Mouse (Mus musculus): Measurements from ENCODE around the gene Pfn1. TPM values are rescaled to one million over a fixed set of nuclear protein-coding genes. Genes with fewer than 3 reads are reported as not detected.

Pfn1 gene
- total RNA-seq, 2 experiments from 2014 or later = 267 to 286 TPM

GRCm38 (mm10) chr11:70646259-70646555, 8.2 kb downstream of the Pfn1 start:
- no peak for DNase-seq (ENCODE audit: low spot score in 2 of 2)
- intact Hi-C loops (cut with DNase I) = loop anchor here (10.0 kb wide), 1 partner anchor 211 kb away; the partner anchor contains the start of gene Arrb2

DNA sequence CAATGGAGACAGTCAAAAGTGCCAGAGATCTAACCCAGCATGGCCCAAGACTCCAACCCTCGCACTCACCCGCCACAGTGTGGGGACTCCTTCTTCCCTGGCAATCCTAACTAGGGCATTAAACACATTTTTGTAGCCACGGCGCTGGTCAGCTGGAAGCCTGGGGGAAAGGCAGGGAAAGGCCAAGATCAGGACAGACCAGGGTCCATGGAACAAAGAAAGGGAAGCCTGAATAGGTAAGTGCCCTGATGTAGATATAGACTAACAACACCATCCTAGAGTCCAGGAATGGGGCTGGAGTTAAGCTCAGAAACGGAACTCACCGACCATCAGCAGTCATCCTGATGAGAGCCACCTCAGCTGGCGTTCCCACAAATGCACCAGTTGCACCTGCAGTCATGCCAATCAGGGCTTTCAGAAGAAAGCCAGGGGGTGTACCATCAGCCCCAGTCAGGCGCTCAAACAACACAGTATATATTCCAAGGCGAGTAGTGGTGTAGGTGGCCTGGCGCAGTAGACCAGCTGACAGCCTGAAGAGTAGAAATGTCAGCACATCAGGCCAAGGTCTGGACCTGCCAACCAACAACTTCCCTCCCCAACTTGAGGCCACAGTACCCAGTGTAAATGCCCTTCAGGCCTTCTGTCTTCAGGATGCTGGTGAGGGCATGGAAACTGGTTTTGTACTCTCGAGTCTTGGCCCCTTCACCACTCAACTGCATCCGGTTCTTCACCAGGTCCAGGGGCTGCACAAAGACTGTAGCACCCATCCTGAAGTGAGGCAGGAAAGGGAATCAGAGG, 8.8 kb downstream of the Pfn1 start:
- DNase-seq (ENCODE audit: low spot score in 2 of 2) = no peak
- intact Hi-C loops (cut with DNase I) = loop anchor here (10.0 kb wide), 1 partner anchor 211 kb away; the partner anchor contains the start of gene Arrb2

DNA sequence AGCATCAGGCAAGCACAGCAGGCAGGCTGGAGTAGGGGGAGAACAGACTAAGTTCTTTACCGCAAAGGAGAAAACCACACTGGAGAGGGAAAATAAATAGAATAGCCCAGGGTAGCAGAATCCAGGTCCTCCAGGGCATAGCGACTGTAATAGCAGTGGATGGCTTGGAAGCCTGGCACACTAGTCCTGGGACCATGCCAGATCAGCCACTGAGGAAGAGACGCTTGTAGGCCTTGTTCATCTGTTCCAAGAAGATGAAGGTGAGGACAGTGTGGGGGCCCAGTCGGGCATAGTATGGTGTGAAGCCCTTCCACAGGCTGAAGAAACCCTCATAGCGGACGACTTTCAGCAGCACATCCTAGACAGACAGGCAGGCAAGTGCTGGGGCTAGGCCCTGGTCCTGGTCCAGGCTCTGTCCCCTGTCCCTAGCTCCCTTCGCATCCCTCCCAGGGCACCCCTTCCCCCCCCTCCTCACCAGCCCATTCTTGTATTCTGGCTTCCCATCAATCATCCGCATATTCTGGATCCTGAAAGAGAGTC, 9.8 kb downstream of the Pfn1 start:
- DNase-seq (ENCODE audit: low spot score in 2 of 2) = no peak
- intact Hi-C loops (cut with DNase I) = loop anchor here (10.0 kb wide), 1 partner anchor 210 kb away; the partner anchor contains the start of gene Arrb2

GRCm38 (mm10) chr11:70643051-70643450, 11.4 kb downstream of the Pfn1 start:
- intact Hi-C loops (cut with DNase I) = loop anchor here (10.0 kb wide), 1 partner anchor 208 kb away; the partner anchor contains the start of gene Arrb2
- DNase-seq (ENCODE audit: low spot score in 2 of 2) = no peak

DNA sequence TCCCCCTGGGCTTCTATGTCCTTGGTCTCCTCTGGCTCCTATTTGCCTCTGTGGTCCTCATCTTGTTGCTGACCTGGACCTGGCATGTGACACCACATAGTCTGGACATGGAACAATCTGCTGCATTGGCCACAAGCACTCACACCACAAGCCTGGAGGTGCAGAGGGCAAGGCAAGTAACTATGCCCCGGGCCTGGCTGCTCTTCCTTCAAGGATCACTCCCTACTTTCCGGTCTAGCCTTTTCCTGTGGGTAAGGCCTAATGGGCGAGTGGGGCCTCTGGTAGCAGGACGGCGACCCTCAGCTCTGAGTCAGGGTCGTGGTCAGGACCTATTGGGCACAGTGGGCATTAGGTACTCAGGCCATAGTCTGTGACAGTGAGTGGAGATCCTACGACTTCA, 13.2 kb downstream of the Pfn1 start:
- DNase-seq (ENCODE audit: low spot score in 2 of 2) = no peak
- intact Hi-C loops (cut with DNase I) = loop anchor here (10.0 kb wide), 1 partner anchor 206 kb away; the partner anchor contains the start of gene Arrb2

DNA sequence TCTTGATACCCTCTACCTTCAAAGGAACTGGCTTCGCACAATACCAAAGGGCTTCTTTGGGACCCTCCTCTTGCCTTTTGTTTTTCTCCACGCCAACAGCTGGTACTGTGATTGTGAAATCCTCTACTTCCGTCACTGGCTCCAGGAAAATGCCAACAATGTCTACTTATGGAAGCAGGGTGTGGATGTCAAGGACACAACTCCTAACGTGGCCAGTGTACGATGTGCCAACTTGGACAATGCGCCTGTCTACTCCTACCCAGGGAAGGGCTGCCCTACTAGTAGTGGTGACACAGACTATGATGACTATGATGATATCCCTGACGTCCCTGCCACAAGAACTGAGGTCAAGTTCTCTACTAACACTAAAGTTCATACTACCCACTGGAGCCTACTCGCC, 14.5 kb downstream of the Pfn1 start:
- intact Hi-C loops (cut with DNase I) = loop anchor here (10.0 kb wide), 1 partner anchor 205 kb away; the partner anchor contains the start of gene Arrb2
- DNase-seq (ENCODE audit: low spot score in 2 of 2) = no peak

GRCm38 (mm10) chr11:70638714-70639278, 15.6 kb downstream of the Pfn1 start, which contains the start of gene Gp1ba:
Gene Gp1ba (plus strand): TSS chr11:70639122.
- intact Hi-C loops (cut with DNase I) = no loop called here

GRCm38 (mm10) chr11:70638293-70638692, 16.2 kb downstream of the Pfn1 start:
- DNase-seq (ENCODE audit: low spot score in 2 of 2) = no peak
- intact Hi-C loops (cut with DNase I) = no loop called here

More at GRCm38 (mm10) chr11:70638714-70639278, 15.6 kb downstream of the Pfn1 start, which contains the start of gene Gp1ba:
- no peak for DNase-seq (ENCODE audit: low spot score in 2 of 2)

DNA sequence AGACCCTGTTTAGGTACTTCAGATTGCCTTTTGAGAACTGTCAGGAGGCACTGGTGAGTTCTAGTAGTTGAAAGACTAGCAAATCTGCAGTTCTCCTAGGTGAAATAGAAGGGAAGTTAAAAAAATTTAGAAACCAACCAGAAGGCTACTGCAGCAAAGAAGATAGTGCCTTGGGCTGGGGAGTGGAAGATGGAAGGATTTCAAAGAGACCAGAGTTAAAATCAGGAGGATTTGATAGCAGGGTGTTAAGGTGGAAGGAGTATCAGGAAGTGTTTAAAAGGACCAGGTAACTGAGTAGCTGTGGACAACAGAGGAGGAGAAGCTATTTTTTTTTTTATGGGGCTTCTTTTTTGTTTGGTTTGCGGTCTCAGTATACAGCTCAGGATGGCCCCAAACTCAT, 16.7 kb downstream of the Pfn1 start:
- DNase-seq (ENCODE audit: low spot score in 2 of 2) = no peak
- intact Hi-C loops (cut with DNase I) = no loop called here

- no peak for DNase-seq (ENCODE audit: low spot score in 2 of 2)
- intact Hi-C loops (cut with DNase I) = no loop called here
These were observed 18.8 kb downstream of the Pfn1 start for GRCm38 (mm10) chr11:70635601-70636000.

- no peak for DNase-seq (ENCODE audit: low spot score in 2 of 2)
- intact Hi-C loops (cut with DNase I) = loop anchor here (5.0 kb wide), 1 partner anchor 127 kb away; no protein-coding TSS in a partner anchor
These were observed 24.3 kb downstream of the Pfn1 start for GRCm38 (mm10) chr11:70630129-70630528.

DNA sequence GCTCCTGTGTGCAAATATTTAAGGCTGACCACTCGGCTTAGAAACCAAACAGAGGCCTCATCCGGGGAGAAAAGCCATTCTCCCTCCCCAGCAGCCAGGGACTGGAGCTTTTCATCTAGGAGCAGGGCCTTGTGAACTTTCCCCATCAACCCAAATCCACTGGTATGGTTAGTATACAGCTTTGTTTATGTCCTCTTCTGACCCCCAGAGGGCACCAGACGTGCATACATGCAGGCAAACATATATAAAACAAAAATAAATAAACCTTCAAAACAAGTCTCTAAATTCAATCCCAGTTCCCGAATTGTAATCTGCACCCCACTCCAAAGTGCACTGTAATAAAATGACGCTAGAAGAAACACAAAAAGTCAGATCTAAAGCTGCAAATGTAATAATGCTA, 24.9 kb downstream of the Pfn1 start:
- intact Hi-C loops (cut with DNase I) = no loop called here
- DNase-seq (ENCODE audit: low spot score in 2 of 2) = no peak

DNA sequence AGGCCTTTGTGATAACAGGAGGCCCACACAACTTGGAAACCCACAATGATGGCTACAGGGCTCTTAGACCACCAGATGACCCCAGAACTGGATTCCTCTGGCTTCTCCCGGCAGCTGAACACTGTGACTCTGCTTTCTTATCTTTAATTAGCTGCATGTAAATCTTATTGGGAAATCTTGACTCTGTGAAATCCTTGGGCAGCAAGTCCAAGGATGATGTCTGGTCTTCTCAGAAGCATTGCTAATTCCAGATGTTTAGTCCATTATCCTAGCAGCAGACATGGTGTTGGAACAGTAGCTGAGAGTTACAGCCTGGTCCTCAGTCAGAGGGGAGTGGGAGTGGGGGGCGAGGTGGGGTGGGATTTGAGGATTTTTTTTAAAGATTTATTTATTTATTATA, 26.0 kb downstream of the Pfn1 start:
- intact Hi-C loops (cut with DNase I) = no loop called here
- DNase-seq (ENCODE audit: low spot score in 2 of 2) = no peak

GRCm38 (mm10) chr11:70626877-70627276, 27.6 kb downstream of the Pfn1 start:
- no peak for DNase-seq (ENCODE audit: low spot score in 2 of 2)
- intact Hi-C loops (cut with DNase I) = no loop called here

GRCm38 (mm10) chr11:70625473-70625872, 29.0 kb downstream of the Pfn1 start:
- intact Hi-C loops (cut with DNase I) = no loop called here
- no peak for DNase-seq (ENCODE audit: low spot score in 2 of 2)

- intact Hi-C loops (cut with DNase I) = no loop called here
- no peak for DNase-seq (ENCODE audit: low spot score in 2 of 2)
These were observed 31.2 kb downstream of the Pfn1 start for GRCm38 (mm10) chr11:70623053-70623742.

DNA sequence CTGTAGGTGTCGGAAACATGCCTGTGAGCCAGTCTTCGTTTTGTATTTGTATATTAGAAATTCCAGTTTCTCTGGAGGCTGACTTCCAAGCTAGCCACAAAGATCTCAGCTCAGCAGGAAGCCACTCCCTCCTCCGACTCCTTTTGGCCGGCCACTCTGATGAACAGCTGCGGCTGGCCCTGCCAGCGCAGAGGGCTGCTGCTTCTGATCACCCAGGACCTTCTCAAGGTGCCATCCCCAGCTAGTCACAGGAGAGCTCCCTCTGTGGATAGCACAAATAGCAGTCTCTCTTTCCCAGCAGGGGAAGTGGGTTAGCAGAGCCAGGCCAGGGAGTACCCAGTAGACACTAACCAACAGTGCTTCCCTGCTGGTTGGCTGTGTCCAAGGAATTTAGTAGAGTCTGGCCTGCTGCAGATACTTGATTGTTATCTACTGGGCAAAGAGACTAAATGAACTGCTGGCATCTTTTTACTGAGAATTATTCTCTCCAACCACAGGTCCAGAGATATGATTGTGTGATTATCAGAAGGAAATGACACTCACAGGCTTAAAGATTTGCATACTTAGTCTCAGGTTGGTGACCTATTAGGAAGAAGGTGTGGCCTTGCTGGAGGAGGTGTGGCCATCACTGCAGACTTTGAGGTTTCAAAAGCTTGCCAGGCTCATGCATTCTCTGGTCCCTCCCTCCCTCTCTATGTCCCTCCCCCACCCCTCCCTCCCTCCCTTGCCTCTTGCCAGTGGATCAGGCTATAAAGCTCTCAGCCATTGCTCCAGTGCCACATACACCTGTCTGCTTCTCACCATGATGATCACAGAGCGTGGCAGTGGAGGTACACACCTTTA, 32.3 kb downstream of the Pfn1 start:
- DNase-seq (ENCODE audit: low spot score in 2 of 2) = no peak
- intact Hi-C loops (cut with DNase I) = no loop called here

GRCm38 (mm10) chr11:70619101-70619500, 35.3 kb downstream of the Pfn1 start, which contains the start of gene Chrne:
Gene Chrne (minus strand): TSS chr11:70619216.
- intact Hi-C loops (cut with DNase I) = no loop called here
- DNase-seq (ENCODE audit: low spot score in 2 of 2) = no peak

DNA sequence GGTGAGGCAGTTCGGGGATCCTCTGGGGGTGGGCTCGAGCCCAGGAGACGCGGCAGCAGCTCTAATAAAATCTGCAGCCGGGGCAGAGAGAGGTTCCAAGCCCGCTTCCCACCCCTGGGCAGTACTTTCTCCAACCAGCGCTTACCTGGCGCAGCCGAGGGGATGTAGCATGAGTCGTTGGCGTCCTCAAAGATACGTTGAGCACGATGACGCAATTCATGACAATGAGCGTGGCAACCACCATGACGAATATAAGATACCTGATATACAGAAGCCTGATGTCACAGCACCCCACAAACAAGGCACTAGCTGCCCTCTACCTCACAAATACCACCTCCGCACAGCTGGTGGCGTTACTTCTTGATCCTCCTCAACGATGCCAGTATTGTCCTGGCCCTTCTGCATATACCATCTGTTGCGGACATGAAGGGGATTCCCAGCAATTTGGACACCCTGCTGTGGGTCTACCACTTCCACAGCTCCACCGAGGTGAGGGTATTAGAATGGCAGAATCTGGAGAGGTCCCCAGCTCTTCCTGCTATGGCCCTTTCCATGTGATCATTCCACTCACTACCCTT, 38.8 kb downstream of the Pfn1 start, which contains the start of gene 4930544D05Rik:
Gene 4930544D05Rik (plus strand): TSS at position 333 of the 578 bp plus-strand sequence.
- intact Hi-C loops (cut with DNase I) = no loop called here
- DNase-seq (ENCODE audit: low spot score in 2 of 2) = no peak
